In the genomic region with DNA sequence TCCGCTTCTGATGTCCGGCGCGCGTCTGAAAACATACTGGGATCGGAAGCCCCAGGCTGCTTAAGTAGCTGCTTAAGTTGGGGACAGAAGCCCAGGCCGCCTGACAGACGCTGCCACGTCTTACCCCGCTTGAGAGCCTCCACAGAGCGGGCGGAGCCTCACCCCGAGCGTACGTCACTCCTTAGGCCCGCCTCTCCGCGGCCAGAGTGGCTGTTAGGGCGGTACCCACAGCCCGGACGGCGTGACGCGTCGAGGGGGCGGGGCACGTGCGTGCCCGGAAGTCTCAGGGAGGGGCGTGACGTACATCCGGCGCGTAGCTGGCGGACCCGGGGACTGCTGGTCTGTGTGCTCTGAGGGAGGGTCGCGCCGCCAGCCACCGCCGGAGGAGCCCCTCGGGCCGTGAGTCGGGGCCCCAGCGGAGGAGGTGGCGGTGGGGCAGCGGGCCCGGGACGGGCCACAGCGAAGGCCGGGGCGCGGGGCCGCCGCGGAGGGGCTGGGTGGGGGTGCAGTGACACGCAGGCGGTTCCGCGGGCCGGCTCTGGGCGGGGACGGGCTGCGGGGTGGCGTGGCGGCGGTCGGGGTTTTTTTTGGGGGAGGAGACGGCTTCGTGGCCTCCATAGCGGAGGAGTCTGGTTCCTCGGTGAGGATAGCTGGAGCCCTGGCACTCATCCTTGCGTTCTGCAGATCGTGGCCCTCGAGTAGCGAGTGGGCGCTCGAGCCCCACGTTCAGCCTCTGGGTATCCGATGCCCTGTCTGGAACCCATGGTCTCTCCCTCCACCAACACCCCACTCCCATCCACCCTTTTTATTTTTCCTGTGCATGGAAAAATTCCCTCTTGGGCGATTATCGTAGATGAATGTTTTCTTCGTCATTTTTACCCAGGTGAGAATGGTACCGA, we compare ENCODE assay signal across 8 mouse cellular contexts. TPM values are rescaled to one million over a fixed set of nuclear protein-coding genes. Genes with fewer than 3 reads are reported as not detected.
A peak's percentile ranks its signal among the peaks of the same experiment; 100 is the strongest.
DNase-seq lines count a peak whose midpoint lies in the region; ATAC-seq lines count a peak whose summit lies in the region.

A gene (plus strand): TSS at position 285 of the 899 bp plus-strand sequence.

- no peaks in the 10 kb centered on the region for H3K9me3 ChIP-seq in hindbrain, embryonic 13.5 days

- peaks cover 18% of the 10 kb centered on the region for H3K36me3 ChIP-seq in hindbrain, embryonic 13.5 days

- peak; percentile 100 for ATAC-seq in hindbrain, embryonic 13.5 days (ENCODE audit: low FRiP score)

- peak within 1 kb of the TSS; percentile 97 for H3K9ac ChIP-seq in hindbrain, embryonic 13.5 days

- peak within 1 kb of the TSS; percentile 97 for H3K4me2 ChIP-seq in hindbrain, embryonic 13.5 days

- H3K27ac ChIP-seq in hindbrain, embryonic 13.5 days: peak within 1 kb of the TSS; percentile 87

- WGBS in hindbrain, embryonic 13.5 days: under 1% methylated on average over 77 of the region's 84 CpGs

- no peaks in the 10 kb centered on the region for H3K27me3 ChIP-seq in hindbrain, embryonic 13.5 days

- peak within 1 kb of the TSS; percentile 94 for H3K4me3 ChIP-seq in hindbrain, embryonic 13.5 days

- H3K4me1 ChIP-seq in hindbrain, embryonic 13.5 days (replicated peaks): peaks cover 30% of the 10 kb centered on the region

- peak; percentile 99 for DNase-seq in NIH3T3 (ENCODE audit: low read depth)
- DNase-seq in cerebellum, postnatal 10 days: peak; percentile 100
- DNase-seq in frontal cortex, postnatal 14 days (ENCODE audit: low spot score in 2 of 2): peak; percentile 94 to 97
- DNase-seq in layer of hippocampus, postnatal 25 days (ENCODE audit: extremely low spot score in 1 of 2, low spot score in 1 of 2): peak; percentile 96
- DNase-seq in lung, postnatal 25 days (ENCODE audit: low spot score): peak; percentile 98
- peak; percentile 99 for DNase-seq in retina, embryonic 14.5 days (ENCODE audit: low spot score)
- peak; percentile 99 for DNase-seq in thymus, postnatal 4 days

RNA-seq across cellular contexts. Expression of the gene that starts here (rescaled TPM):
- polyA plus RNA-seq in hindbrain, embryonic 13.5 days (2015; fragmentation: Nextera tagmentation; extraction: Ambion mirVana): 194 and 201 TPM in 2 replicates
- 100 to 1,000 TPM; 114 to 121 TPM for total RNA-seq in layer of hippocampus, postnatal 25 days (2021)

Comparison
In these comparisons a context has a peak if more than half of its experiments do, and no peak if none do; other contexts are left out.
1. Peak in every context shown above with its lines: DNase-seq, ATAC-seq, H3K4me3 ChIP-seq and H3K27ac ChIP-seq.